Mouse (Mus musculus): ENCODE measurements around the gene Spop. TPM values are rescaled to one million over a fixed set of nuclear protein-coding genes. Genes with fewer than 3 reads are reported as not detected.

Gene Spop
- polyA plus RNA-seq, 1 experiment from 2014 or later = 244 TPM

- no peaks in the 10 kb centered on the region for H3K9me3 ChIP-seq (replicated peaks; ENCODE audit: control insufficient read depth, low read length, poor library complexity, severe bottlenecking)
- ATAC-seq = no peak
- H3K9ac ChIP-seq (ENCODE audit: low read depth, low read length) = no peak overlapping the region
- H3K27ac ChIP-seq (ENCODE audit: low read length) = no peak overlapping the region
- no peaks in the 10 kb centered on the region for H3K27me3 ChIP-seq (ENCODE audit: control insufficient read depth, insufficient read depth, low read depth, low read length)
- no peak overlapping the region for H3K4me2 ChIP-seq (ENCODE audit: low read length)
- WGBS = 83% methylated on average over 2 of the region's 2 CpGs
- H3K36me3 ChIP-seq (ENCODE audit: control insufficient read depth, insufficient read depth, low read length) = peaks cover 8% of the 10 kb centered on the region
- no peak overlapping the region for H3K4me3 ChIP-seq (ENCODE audit: low read depth, low read length)
- H3K4me1 ChIP-seq (ENCODE audit: control insufficient read depth, insufficient read depth, low read length) = no peaks in the 10 kb centered on the region
Observed at GRCm38 (mm10) chr11:95472942-95473341, 59.1 kb downstream of the Spop start.

- no peak overlapping the region for H3K4me2 ChIP-seq (ENCODE audit: low read length)
- 97% methylated on average over 1 of the region's 1 CpGs for WGBS
- no peaks in the 10 kb centered on the region for H3K27me3 ChIP-seq (ENCODE audit: control insufficient read depth, insufficient read depth, low read depth, low read length)
- H3K4me3 ChIP-seq (ENCODE audit: low read depth, low read length) = no peak overlapping the region
- ATAC-seq = no peak
- peaks cover 8% of the 10 kb centered on the region for H3K36me3 ChIP-seq (ENCODE audit: control insufficient read depth, insufficient read depth, low read length)
- no peak overlapping the region for H3K27ac ChIP-seq (ENCODE audit: low read length)
- no peak overlapping the region for H3K9ac ChIP-seq (ENCODE audit: low read depth, low read length)
- no peaks in the 10 kb centered on the region for H3K9me3 ChIP-seq (replicated peaks; ENCODE audit: control insufficient read depth, low read length, poor library complexity, severe bottlenecking)
- H3K4me1 ChIP-seq (ENCODE audit: control insufficient read depth, insufficient read depth, low read length) = no peaks in the 10 kb centered on the region
Observed at GRCm38 (mm10) chr11:95473456-95473855, 59.6 kb downstream of the Spop start.

GRCm38 (mm10) chr11:95476323-95476722, 62.4 kb downstream of the Spop start:
- no peak for ATAC-seq
- Histone ChIP-seq H3K27me3 (ENCODE audit: control insufficient read depth, insufficient read depth, low read depth, low read length) (no peaks in the 10 kb centered on the region), H3K4me2 (ENCODE audit: low read length) (no peak overlapping the region), H3K9me3 (replicated peaks; ENCODE audit: control insufficient read depth, low read length, poor library complexity, severe bottlenecking) (no peaks in the 10 kb centered on the region), H3K4me3 (ENCODE audit: low read depth, low read length) (no peak overlapping the region), H3K36me3 (ENCODE audit: control insufficient read depth, insufficient read depth, low read length) (peaks cover 9% of the 10 kb centered on the region), H3K27ac (ENCODE audit: low read length) (no peak overlapping the region), H3K4me1 (ENCODE audit: control insufficient read depth, insufficient read depth, low read length) (no peaks in the 10 kb centered on the region), H3K9ac (ENCODE audit: low read depth, low read length) (no peak overlapping the region)
- 90% methylated on average over 7 of the region's 7 CpGs for WGBS

GRCm38 (mm10) chr11:95479458-95479857, 65.6 kb downstream of the Spop start:
- H3K27me3 ChIP-seq (ENCODE audit: control insufficient read depth, insufficient read depth, low read depth, low read length) = no peaks in the 10 kb centered on the region
- H3K4me3 ChIP-seq (ENCODE audit: low read depth, low read length) = no peak overlapping the region
- H3K36me3 ChIP-seq (ENCODE audit: control insufficient read depth, insufficient read depth, low read length) = peaks cover 3% of the 10 kb centered on the region; the same call in 1 of the 2 replicates
- no peak for ATAC-seq
- no peaks in the 10 kb centered on the region for H3K4me1 ChIP-seq (ENCODE audit: control insufficient read depth, insufficient read depth, low read length)
- 82% methylated on average over 4 of the region's 4 CpGs for WGBS
- no peak overlapping the region for H3K4me2 ChIP-seq (ENCODE audit: low read length)
- no peaks in the 10 kb centered on the region for H3K9me3 ChIP-seq (replicated peaks; ENCODE audit: control insufficient read depth, low read length, poor library complexity, severe bottlenecking)
- H3K9ac ChIP-seq (ENCODE audit: low read depth, low read length) = no peak overlapping the region
- no peak overlapping the region for H3K27ac ChIP-seq (ENCODE audit: low read length)

GRCm38 (mm10) chr11:95480662-95481061, 66.8 kb downstream of the Spop start:
- 93% methylated on average over 4 of the region's 4 CpGs for WGBS
- no peak overlapping the region for H3K4me3 ChIP-seq (ENCODE audit: low read depth, low read length)
- H3K27ac ChIP-seq (ENCODE audit: low read length) = no peak overlapping the region
- no peak for ATAC-seq
- peaks cover 6% of the 10 kb centered on the region; the same call in 1 of the 2 replicates for H3K36me3 ChIP-seq (ENCODE audit: control insufficient read depth, insufficient read depth, low read length)
- no peaks in the 10 kb centered on the region for H3K4me1 ChIP-seq (ENCODE audit: control insufficient read depth, insufficient read depth, low read length)
- no peak overlapping the region for H3K4me2 ChIP-seq (ENCODE audit: low read length)
- H3K9me3 ChIP-seq (replicated peaks; ENCODE audit: control insufficient read depth, low read length, poor library complexity, severe bottlenecking) = no peaks in the 10 kb centered on the region
- H3K9ac ChIP-seq (ENCODE audit: low read depth, low read length) = no peak overlapping the region
- H3K27me3 ChIP-seq (ENCODE audit: control insufficient read depth, insufficient read depth, low read depth, low read length) = no peaks in the 10 kb centered on the region

GRCm38 (mm10) chr11:95485634-95486033, 71.8 kb downstream of the Spop start:
- Histone ChIP-seq H3K4me2 (ENCODE audit: low read length) (no peak overlapping the region), H3K4me3 (ENCODE audit: low read depth, low read length) (no peak overlapping the region), H3K36me3 (ENCODE audit: control insufficient read depth, insufficient read depth, low read length) (peaks cover 11% of the 10 kb centered on the region), H3K27ac (ENCODE audit: low read length) (no peak overlapping the region), H3K9me3 (replicated peaks; ENCODE audit: control insufficient read depth, low read length, poor library complexity, severe bottlenecking) (no peaks in the 10 kb centered on the region), H3K27me3 (ENCODE audit: control insufficient read depth, insufficient read depth, low read depth, low read length) (no peaks in the 10 kb centered on the region), H3K9ac (ENCODE audit: low read depth, low read length) (no peak overlapping the region), H3K4me1 (ENCODE audit: control insufficient read depth, insufficient read depth, low read length) (no peaks in the 10 kb centered on the region)
- WGBS = 95% methylated on average over 18 of the region's 18 CpGs
- no peak for ATAC-seq

GRCm38 (mm10) chr11:95487237-95487636, 73.4 kb downstream of the Spop start:
- 94% methylated on average over 2 of the region's 2 CpGs for WGBS
- ATAC-seq = no peak
- Histone ChIP-seq H3K9me3 (replicated peaks; ENCODE audit: control insufficient read depth, low read length, poor library complexity, severe bottlenecking) (no peaks in the 10 kb centered on the region), H3K9ac (ENCODE audit: low read depth, low read length) (no peak overlapping the region), H3K4me3 (ENCODE audit: low read depth, low read length) (no peak overlapping the region), H3K4me2 (ENCODE audit: low read length) (no peak overlapping the region), H3K27me3 (ENCODE audit: control insufficient read depth, insufficient read depth, low read depth, low read length) (no peaks in the 10 kb centered on the region), H3K4me1 (ENCODE audit: control insufficient read depth, insufficient read depth, low read length) (no peaks in the 10 kb centered on the region), H3K27ac (ENCODE audit: low read length) (no peak overlapping the region), H3K36me3 (ENCODE audit: control insufficient read depth, insufficient read depth, low read length) (peaks cover 20% of the 10 kb centered on the region)

GRCm38 (mm10) chr11:95490104-95490503, 76.2 kb downstream of the Spop start:
- no peaks in the 10 kb centered on the region for H3K9me3 ChIP-seq (replicated peaks; ENCODE audit: control insufficient read depth, low read length, poor library complexity, severe bottlenecking)
- 89% methylated on average over 14 of the region's 14 CpGs for WGBS
- peaks cover 20% of the 10 kb centered on the region for H3K36me3 ChIP-seq (ENCODE audit: control insufficient read depth, insufficient read depth, low read length)
- H3K4me1 ChIP-seq (ENCODE audit: control insufficient read depth, insufficient read depth, low read length) = no peaks in the 10 kb centered on the region
- no peaks in the 10 kb centered on the region for H3K27me3 ChIP-seq (ENCODE audit: control insufficient read depth, insufficient read depth, low read depth, low read length)
- H3K4me3 ChIP-seq (ENCODE audit: low read depth, low read length) = no peak overlapping the region
- ATAC-seq = no peak
- no peak overlapping the region for H3K27ac ChIP-seq (ENCODE audit: low read length)
- H3K9ac ChIP-seq (ENCODE audit: low read depth, low read length) = no peak overlapping the region
- no peak overlapping the region for H3K4me2 ChIP-seq (ENCODE audit: low read length)

GRCm38 (mm10) chr11:95492256-95492655, 78.4 kb downstream of the Spop start:
- Histone ChIP-seq H3K9ac (ENCODE audit: low read depth, low read length) (no peak overlapping the region), H3K27me3 (ENCODE audit: control insufficient read depth, insufficient read depth, low read depth, low read length) (no peaks in the 10 kb centered on the region), H3K36me3 (ENCODE audit: control insufficient read depth, insufficient read depth, low read length) (peaks cover 13% of the 10 kb centered on the region), H3K27ac (ENCODE audit: low read length) (no peak overlapping the region), H3K4me1 (ENCODE audit: control insufficient read depth, insufficient read depth, low read length) (no peaks in the 10 kb centered on the region), H3K4me2 (ENCODE audit: low read length) (no peak overlapping the region), H3K9me3 (replicated peaks; ENCODE audit: control insufficient read depth, low read length, poor library complexity, severe bottlenecking) (no peaks in the 10 kb centered on the region), H3K4me3 (ENCODE audit: low read depth, low read length) (no peak overlapping the region)
- 71% methylated on average over 4 of the region's 4 CpGs for WGBS
- no peak for ATAC-seq
